Mouse (Mus musculus) stomach, embryonic 14.5 days (tissue): ENCODE measurements at regions not wholly inside any gene's neighbourhood (a gene's known extent, or its start where the extent isn't known, plus 50 kb on each side); places are given as distances from the start of the nearest gene placed in this dataset.

Experiments used
- ATAC-seq: fragments of 200-750 bp; cut with Nextera tagmentation; 2 replicates; pipeline ENCODE4 v1.8.0; 2017; ENCODE audit warnings: low read depth, moderate TSS enrichment; ENCODE audit not compliant: insufficient number of reproducible peaks, insufficient read depth, low FRiP score
- H3K27ac ChIP-seq: fragments of 300-500 bp; sonication (generic); 2 replicates; pipeline ENCODE4 v1.5.1; 2014; ENCODE audit warnings: mild to moderate bottlenecking, low read length, moderate library complexity, mixed read lengths
- H3K27me3 ChIP-seq: fragments of 300-500 bp; sonication (generic); 2 replicates; pipeline ENCODE4 v1.6.1; 2014; ENCODE audit warnings: low read length, control low read depth, mixed read lengths; ENCODE audit not compliant: control insufficient read depth, insufficient read depth
- H3K36me3 ChIP-seq: fragments of 300-500 bp; sonication (generic); 2 replicates; pipeline ENCODE4 v1.6.1; 2014; ENCODE audit warnings: mild to moderate bottlenecking, control low read depth, low read length, moderate library complexity, mixed read lengths; ENCODE audit not compliant: control insufficient read depth, insufficient read depth
- H3K4me1 ChIP-seq: fragments of 300-500 bp; sonication (generic); 2 replicates; pipeline ENCODE4 v1.6.1; 2014; ENCODE audit warnings: low read length, control low read depth, mixed read lengths; ENCODE audit not compliant: control insufficient read depth, insufficient read depth
- H3K4me2 ChIP-seq: fragments of 300-500 bp; sonication (generic); replicated peaks from 2 replicates; pipeline ENCODE4 v1.6.1; 2014; ENCODE audit warnings: low read depth, low read length, control low read depth
- H3K4me3 ChIP-seq: fragments of 300-500 bp; sonication (generic); 2 replicates; pipeline ENCODE4 v1.5.1; 2014; ENCODE audit warnings: low read depth, low read length, control low read depth
- H3K9ac ChIP-seq: fragments of 300-500 bp; sonication (generic); replicated peaks from 2 replicates; pipeline ENCODE4 v1.6.1; 2014; ENCODE audit warnings: low read depth, mild to moderate bottlenecking, control low read depth, low read length, moderate library complexity, mixed read lengths
- H3K9me3 ChIP-seq: fragments of 300-500 bp; sonication (generic); 2 replicates; pipeline ENCODE4 v1.6.1; 2016; ENCODE audit warnings: low read depth, low read length, control low read depth; ENCODE audit not compliant: control insufficient read depth
- WGBS: fragments of 180-500 bp; shearing (Covaris S2); extraction: QIAGEN DNeasy Blood & Tissue Kit; methylation state at CpG from one replicate; pipeline ENCODE4 v1.1.7; 2014; 5-methylcytosine and 5-hydroxymethylcytosine counted together

DNA sequence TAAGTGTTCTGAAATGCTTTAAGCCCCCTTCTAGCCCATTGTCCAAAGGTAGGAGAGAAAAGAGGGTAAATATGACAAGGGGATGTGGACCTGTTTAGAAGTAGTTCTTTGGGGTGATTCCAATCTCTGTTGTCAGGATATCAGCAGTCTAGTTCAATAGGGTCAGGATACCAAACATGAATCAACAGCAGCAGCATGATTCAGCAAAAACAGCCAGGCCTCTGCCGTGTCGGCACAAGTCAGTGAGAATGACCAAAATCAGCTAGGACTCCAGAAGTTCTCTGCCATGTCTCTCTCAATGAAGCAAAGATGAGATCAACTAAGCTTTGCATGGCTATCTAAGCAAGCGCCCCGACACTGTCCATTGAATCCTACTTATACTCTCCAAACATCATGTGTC, 97.5 kb upstream of the Peli1 start:
- Histone ChIP-seq H3K36me3 (no peaks in the 10 kb centered on the region), H3K4me3 (no peak overlapping the region), H3K4me2 (no peak overlapping the region), H3K27me3 (no peaks in the 10 kb centered on the region), H3K4me1 (0 out of 2 replicates have a peak, but pooled peaks cover 2% of the 10 kb centered on the region), H3K27ac (no peak overlapping the region), H3K9me3 (no peaks in the 10 kb centered on the region), H3K9ac (no peak overlapping the region)
- 88% methylated on average over 4 of the region's 4 CpGs for WGBS
- ATAC-seq = no peak

DNA sequence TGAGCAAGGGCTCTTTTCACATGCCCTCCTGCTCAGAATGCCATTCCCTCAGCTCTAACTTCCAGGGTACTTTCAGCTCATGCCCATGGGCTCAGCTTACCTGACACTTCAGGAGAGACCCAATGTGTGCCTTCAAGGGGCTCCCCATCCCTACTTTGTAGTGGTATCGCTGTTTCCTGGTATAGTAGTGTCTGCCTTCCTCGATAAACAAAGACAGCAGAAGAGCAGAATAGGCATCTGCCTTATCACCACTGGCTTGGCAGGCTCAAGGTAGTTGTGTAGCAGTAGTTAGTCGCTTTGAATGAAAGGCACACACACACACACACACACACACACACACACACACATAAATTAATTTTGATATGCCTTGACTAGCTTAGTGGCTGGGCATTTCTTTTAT, 89.7 kb upstream of the Peli1 start:
- Histone ChIP-seq H3K4me3 (no peak overlapping the region), H3K4me1 (no peaks in the 10 kb centered on the region), H3K9ac (no peak overlapping the region), H3K36me3 (no peaks in the 10 kb centered on the region), H3K4me2 (no peak overlapping the region), H3K27ac (no peak overlapping the region), H3K9me3 (no peaks in the 10 kb centered on the region), H3K27me3 (no peaks in the 10 kb centered on the region)
- 88% methylated on average over 3 of the region's 3 CpGs for WGBS
- no peak for ATAC-seq

- Histone ChIP-seq H3K4me2 (no peak overlapping the region), H3K27me3 (no peaks in the 10 kb centered on the region), H3K9me3 (no peaks in the 10 kb centered on the region), H3K4me1 (no peaks in the 10 kb centered on the region), H3K36me3 (no peaks in the 10 kb centered on the region), H3K4me3 (no peak overlapping the region), H3K9ac (no peak overlapping the region), H3K27ac (no peak overlapping the region)
- 90% methylated on average over 5 of the region's 5 CpGs for WGBS
- no peak for ATAC-seq
Measured at GRCm38 (mm10) chr11:21007222-21007621, 83.9 kb upstream of the Peli1 start.

DNA sequence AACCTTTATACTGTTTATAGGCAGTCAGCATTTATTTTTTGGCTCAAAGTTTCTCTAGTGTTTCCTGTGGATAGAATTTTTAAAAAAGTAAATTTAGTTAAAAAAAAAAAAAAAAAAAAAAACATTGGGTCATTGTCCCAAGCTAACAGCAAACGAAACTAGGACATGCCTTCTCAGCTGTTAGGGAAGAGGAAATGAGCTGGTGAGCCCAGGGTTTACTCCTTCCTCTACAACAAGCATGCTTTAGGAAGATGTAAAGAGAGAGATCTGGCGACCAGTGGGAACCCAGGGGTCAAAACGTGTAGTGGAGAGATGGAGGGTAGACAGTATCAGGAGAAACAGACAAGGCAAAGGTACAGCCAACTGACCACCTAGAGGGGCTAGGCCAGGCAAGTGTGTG, 81.6 kb upstream of the Peli1 start:
- no peak overlapping the region for H3K27ac ChIP-seq
- H3K9ac ChIP-seq = no peak overlapping the region
- no peak overlapping the region for H3K4me2 ChIP-seq
- H3K4me1 ChIP-seq = no peaks in the 10 kb centered on the region
- no peak overlapping the region for H3K4me3 ChIP-seq
- no peaks in the 10 kb centered on the region for H3K27me3 ChIP-seq
- no peaks in the 10 kb centered on the region for H3K36me3 ChIP-seq
- H3K9me3 ChIP-seq = no peaks in the 10 kb centered on the region
- WGBS = 70% methylated on average over 3 of the region's 3 CpGs
- ATAC-seq = no peak

DNA sequence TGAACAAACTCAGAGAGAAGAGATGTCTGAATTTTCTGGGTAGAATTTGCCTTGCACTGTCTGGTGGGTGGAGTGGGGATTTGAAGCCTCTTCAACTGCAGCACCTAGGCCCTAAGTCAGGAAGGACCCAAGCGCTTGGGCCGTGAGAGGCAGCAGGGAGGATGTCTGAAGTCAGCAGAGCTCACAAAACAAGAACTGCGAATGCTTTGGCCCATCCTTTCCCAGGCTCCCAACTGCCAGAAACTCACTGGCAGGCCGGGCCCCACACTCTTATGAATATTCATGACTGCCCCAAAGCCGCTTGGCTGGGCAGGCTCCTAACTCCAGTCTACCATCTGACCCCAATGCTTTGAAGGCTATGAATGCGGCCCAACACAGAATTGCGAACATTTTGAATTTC, 80.2 kb upstream of the Peli1 start:
- no peak overlapping the region for H3K27ac ChIP-seq
- H3K4me3 ChIP-seq = no peak overlapping the region
- H3K27me3 ChIP-seq = no peaks in the 10 kb centered on the region
- 58% methylated on average over 7 of the region's 7 CpGs for WGBS
- H3K4me1 ChIP-seq = no peaks in the 10 kb centered on the region
- H3K4me2 ChIP-seq = no peak overlapping the region
- no peak overlapping the region for H3K9ac ChIP-seq
- H3K36me3 ChIP-seq = no peaks in the 10 kb centered on the region
- H3K9me3 ChIP-seq = no peaks in the 10 kb centered on the region
- ATAC-seq = no peak

- ATAC-seq = no peak
- H3K4me1 ChIP-seq = no peaks in the 10 kb centered on the region
- no peak overlapping the region for H3K4me2 ChIP-seq
- no peaks in the 10 kb centered on the region for H3K27me3 ChIP-seq
- H3K4me3 ChIP-seq = no peak overlapping the region
- 67% methylated on average over 3 of the region's 3 CpGs for WGBS
- no peaks in the 10 kb centered on the region for H3K36me3 ChIP-seq
- no peaks in the 10 kb centered on the region for H3K9me3 ChIP-seq
- H3K27ac ChIP-seq = no peak overlapping the region
- H3K9ac ChIP-seq = no peak overlapping the region
Measured at GRCm38 (mm10) chr11:21014250-21014649, 76.8 kb upstream of the Peli1 start.

DNA sequence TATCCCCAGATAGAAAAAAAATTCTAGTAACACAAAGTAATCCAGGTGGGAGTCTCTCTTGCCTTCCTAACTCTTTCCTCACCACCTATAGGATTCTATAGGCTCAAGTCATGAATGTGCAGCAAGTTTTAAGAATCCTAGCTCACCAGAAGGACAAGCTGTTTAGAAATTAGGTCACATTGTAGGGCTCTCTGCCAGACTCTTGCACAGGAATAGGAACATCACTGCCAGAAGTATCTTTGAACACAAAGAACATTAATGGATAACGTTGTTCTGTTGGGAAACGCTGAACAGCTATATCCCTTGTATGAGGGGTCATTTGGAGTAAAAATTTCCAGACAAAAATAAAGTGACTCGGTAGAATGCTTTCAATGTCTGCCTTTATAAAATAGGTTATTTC, 75.6 kb upstream of the Peli1 start:
- H3K9me3 ChIP-seq = no peaks in the 10 kb centered on the region
- H3K9ac ChIP-seq = no peak overlapping the region
- no peak overlapping the region for H3K27ac ChIP-seq
- H3K4me3 ChIP-seq = no peak overlapping the region
- no peak for ATAC-seq
- 53% methylated on average over 3 of the region's 3 CpGs for WGBS
- H3K4me1 ChIP-seq = no peaks in the 10 kb centered on the region
- no peaks in the 10 kb centered on the region for H3K36me3 ChIP-seq
- H3K4me2 ChIP-seq = no peak overlapping the region
- no peaks in the 10 kb centered on the region for H3K27me3 ChIP-seq

DNA sequence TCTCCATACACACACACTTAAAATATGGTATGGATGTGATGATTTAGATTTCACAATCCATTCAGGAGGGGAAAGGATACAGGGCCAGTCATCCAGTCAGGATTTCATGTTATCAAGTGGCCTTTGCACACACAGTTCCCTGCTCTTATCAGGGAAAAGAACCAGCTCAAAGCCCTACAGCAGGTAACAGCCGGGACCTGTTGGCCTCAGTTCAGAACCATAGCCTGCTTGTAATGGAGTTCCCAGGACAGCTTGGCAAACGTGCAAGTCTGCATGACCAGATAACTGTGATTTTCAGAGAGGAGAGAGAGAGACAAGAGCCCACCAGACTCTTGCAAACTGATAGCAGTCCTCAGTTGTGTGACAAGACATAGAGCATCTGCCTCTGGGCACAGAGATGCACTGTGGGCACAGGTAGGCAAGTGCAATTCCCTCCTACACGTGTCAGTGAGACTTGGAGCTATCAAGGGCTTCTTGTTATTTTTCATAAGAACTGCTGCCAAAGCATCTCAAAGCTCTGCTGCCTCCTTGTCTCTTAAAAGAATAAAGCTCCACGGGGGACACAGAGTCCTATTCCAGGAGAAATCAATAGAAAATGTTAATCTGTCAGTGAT, 74.9 kb upstream of the Peli1 start:
- Histone ChIP-seq H3K4me2 (no peak overlapping the region), H3K9ac (no peak overlapping the region), H3K27ac (no peak overlapping the region), H3K36me3 (no peaks in the 10 kb centered on the region), H3K4me1 (no peaks in the 10 kb centered on the region), H3K4me3 (no peak overlapping the region), H3K9me3 (no peaks in the 10 kb centered on the region), H3K27me3 (no peaks in the 10 kb centered on the region)
- no peak for ATAC-seq
- WGBS = 36% methylated on average over 4 of the region's 4 CpGs

- no peak for ATAC-seq
- no peak overlapping the region for H3K27ac ChIP-seq
- WGBS = 68% methylated on average over 6 of the region's 6 CpGs
- H3K9ac ChIP-seq = no peak overlapping the region
- H3K9me3 ChIP-seq = no peaks in the 10 kb centered on the region
- no peak overlapping the region for H3K4me3 ChIP-seq
- no peaks in the 10 kb centered on the region for H3K36me3 ChIP-seq
- no peak overlapping the region for H3K4me2 ChIP-seq
- no peaks in the 10 kb centered on the region for H3K4me1 ChIP-seq
- no peaks in the 10 kb centered on the region for H3K27me3 ChIP-seq
Measured at GRCm38 (mm10) chr11:21016791-21017329, 74.2 kb upstream of the Peli1 start.
